Mouse (Mus musculus) frontal cortex, postnatal 14 days (tissue): ENCODE results near the gene Xpot.
A peak's percentile ranks its signal among the peaks of the same experiment; 100 is the strongest.

ENCODE experiments used
- DNase-seq, 2 experiments: peaks; one replicate each; pipeline ENCODE4 v3.0.0; 2022; ENCODE audit warnings: low spot score in 2 of 2

Xpot gene

DNA sequence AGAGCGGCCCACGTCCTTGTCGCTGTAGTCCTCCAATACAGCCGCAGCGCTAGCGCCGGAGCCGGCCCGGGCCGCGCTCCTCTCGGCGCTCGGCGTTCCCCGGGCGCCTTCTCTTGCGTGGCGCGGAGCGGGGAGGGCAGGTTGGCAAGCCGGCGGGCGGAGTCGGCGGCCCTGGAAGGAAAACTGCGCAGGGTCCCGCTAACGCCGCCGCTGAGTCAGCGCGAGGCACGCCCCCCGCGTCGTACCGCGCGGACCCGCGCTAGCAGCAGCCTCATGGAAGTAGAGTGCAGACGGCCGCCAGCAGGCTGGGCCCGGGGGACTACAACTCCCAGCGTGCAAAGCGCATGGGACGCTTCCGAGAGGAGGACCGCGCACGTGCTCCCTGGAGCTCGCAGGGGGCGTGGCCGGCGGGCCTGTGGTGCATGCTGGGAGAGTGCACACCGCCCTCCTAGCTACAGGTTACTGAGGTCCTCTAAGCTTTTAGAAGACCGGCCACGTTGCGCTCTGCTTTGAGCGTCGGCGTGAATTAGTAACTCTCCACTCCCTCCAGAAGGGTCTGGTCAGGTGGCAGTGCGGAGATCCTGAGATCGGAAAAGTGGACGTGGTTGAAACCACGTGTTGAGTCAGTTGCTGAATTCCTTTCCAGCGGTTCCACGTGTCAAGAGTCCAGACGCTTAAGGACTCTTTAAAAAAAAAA is at the start of gene Xpot:
Gene Xpot, minus strand, starts transcription at position 147 of the 697 bp plus-strand sequence.
- DNase-seq = peak; percentile 96 to 97

DNA sequence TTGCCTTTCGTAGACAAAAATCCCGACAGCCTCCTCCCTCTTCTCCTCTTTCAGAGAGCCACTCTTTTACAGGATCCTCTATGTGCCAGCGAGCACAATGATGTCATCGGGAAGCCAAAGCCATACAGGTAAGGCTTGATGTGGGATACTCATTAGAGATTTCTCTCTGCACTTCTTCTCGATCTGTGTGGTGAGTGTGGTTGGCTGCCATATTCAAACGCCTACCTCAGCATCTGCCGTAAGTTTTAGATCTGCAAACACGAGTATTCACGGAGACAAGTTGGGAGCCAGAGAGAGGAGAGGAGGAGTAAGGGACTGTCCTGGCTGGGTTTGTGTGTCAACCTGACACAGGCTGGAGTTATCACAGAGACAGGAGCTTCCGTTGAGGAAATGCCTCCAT is 43.0 kb upstream of the Xpot start:
- no peak for DNase-seq

DNA sequence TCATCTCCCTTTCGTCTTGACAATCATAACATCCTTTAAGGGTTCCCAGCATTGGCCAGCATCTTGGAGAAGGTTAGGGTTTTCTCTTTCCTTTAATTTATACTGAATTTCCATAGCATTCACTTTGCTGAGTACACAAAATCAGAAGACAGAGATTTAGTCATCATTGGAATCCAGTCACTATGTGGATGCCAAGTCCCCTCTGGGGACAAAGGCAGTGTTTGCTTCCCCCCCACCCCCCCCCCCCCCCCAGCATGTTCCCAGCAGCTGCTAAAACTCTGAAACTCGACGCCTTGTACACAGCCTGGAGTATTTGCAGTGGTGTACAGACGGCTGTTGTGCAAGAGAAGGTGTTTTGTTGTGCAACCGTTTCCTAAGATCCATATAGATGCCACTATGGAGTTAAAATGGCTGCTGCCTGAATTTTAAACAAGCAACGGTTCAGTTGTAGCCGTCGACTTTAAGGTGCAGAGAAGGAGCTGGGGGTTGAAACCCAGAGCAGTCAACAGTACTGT is 39.6 kb upstream of the Xpot start:
- no peak for DNase-seq

DNA sequence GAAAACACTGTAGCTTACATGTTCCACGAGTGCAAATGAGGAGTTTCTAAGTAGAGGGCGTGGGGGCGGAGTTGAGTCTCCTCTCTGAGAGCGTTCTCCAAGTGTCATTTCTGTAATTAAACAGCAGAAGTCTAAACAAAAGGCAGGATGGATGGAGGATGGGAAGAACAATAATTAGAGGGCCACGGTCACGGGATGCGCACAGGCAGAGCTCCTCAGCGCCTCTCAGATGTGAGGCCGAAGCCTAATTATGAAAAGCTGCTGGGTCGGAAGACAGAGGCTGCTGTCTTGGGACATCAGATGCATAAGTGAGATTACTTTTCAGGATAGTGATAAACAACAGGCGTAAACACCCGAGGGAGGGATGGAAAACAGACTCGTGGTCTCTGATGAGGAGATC is 37.5 kb upstream of the Xpot start:
- DNase-seq = no peak

DNA sequence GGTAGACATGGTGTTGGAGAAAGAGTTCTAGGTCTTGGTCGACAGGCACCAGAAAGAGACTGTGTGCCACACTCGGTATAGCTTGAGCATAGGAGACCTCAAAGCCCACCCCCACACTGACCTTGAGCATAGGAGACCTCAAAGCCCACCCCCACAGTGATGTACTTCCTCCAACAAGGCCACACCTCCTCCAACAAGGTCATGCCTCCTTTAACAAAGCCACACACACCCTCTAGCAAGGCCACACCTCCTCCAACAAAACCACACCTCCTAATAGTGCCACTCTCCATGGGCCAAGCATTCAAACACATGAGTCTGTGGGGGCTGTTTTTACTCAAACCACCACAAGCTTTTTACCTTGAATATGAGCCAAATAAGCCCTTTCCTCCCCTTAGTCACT is 36.6 kb upstream of the Xpot start:
- DNase-seq = no peak

DNA sequence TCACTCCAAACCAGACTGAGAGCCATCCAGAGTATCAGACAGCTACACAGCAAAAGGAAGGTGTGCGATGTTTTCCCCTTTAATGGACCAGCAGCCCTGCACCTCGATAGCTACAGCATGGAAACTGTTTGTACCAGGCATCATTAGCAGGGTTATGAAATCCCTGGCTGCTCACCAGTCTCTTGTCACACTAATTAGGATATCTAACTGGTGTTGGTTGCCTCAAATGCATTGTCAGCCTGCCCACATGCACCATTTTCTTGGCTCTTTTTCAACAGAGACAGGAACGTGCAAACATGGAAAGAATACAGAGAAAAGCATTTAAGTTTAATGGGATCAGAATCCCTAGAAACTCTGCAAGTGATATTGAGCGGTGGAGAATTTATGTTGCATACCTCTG is 29.8 kb upstream of the Xpot start:
- DNase-seq = no peak

DNA sequence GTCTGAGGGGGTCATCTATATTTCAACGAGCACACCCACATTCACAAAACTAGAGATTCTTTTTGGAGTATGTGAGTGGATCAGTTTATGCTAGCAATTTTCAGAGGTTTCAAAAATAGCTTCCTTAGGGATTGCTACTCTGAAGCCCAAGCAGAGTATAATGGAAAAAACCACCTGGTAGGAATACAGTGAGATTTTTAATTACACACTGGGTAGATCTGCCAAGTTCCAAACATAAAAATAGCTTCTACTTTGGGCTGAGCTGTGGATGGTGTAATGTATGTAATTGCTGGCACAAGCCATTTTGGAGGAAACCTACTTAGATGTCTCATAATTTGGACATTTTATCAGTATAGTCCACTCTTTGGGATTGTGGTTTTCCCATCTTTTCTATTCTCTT is 26.9 kb upstream of the Xpot start:
- DNase-seq = no peak

DNA sequence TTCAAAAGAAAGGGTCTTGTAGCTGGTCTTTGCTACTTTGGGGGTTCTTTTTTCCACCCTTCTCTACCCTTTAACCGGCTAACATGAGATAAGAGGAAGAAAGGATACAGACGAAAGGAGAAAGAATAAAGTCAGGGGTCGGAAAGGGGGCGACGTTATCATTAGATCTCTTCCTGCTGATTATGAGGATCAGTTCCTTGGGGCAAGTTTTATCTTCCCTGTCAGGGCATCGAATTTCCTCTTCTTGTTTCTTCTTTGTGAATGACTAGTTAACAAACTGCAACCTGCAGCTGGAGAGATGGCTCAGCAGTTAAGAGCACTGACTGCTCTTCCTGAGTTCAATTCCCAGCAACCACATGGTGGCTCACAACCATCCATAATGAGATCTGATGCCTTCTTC is 20.2 kb upstream of the Xpot start:
- DNase-seq = no peak

DNA sequence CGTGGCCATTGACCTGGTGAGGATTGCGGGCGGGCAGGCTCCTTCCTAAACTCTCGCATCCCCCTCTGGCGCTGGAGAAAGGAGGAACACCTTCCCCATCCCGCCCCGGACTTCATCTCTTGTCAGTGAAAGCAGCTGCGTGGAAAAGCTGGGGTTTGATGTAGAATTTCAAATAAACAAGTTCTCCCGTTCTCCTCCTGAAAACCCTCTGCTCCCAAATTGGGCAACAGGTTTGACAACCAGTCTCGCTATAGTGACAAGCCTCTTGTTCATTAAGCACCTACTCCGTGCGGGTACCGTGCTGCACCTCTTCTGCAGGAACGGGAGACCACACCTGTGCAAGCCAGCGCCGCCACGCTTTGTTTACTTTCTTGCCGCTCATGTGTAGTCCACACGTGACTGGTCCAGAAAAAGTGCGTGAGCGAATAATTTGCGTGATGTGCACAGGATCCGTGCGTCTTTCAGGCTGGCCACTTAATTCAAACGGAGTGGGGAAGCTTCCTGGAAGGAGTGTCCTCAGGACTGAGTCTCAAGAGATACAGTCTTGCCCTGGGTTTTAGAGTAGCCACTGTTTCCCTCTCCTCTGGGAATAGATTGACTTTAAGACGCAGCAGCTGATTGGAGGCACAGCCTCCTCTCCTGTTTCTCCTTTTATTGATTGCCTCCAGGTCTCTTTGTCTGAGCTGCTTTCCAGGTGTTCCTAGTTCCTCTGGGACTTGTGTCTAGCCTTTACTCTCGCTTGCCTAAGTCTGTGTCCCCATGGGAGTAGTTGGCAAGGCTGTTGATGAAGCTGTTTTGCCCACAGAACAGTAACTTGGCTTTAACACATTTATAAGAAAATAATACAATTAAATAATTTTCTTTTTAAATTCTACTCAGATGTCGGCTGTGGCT is 16.2 kb upstream of the Xpot start:
- DNase-seq = no peak

DNA sequence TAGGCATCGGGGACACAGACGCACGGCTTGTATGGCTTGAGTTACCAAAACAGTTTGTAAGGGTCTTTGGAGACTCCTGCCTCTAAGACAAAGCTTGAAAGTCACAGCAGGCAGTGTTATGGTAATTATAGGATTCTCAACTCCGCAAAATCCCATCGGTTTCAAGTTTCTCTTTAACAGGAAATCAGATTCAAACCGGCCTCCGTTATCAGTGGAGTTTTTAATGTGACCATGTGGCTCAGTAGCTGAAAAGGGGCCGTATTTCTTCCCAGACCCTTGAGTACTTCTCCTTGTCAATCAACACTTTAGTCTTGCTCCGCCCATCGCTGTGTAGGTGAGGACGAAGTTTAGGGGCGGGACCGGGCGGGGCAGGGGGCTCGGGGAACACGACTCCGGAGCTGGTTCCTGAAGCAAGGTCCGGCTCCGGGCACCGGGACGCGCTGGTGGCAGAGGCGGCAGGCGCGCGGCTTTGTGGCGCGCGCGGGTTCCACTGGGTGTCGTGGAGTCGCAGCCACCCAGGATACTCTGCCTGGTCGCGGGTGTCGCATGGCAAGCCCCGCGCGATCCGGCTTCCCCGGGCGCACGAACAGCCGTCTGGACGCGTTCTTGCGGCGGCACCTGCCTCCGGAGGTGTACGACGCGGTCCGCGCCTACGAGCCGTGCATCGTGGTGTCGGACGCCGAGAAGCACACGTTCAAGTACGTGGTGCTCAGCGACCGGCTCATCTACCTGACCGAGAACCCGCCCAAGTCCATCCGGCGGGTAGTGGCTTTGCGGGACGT is 15.3 kb upstream of the Xpot start, which contains the start of gene D930020B18Rik:
Gene D930020B18Rik, plus strand, starts transcription at position 317 of the 782 bp plus-strand sequence.
- DNase-seq = no peak

DNA sequence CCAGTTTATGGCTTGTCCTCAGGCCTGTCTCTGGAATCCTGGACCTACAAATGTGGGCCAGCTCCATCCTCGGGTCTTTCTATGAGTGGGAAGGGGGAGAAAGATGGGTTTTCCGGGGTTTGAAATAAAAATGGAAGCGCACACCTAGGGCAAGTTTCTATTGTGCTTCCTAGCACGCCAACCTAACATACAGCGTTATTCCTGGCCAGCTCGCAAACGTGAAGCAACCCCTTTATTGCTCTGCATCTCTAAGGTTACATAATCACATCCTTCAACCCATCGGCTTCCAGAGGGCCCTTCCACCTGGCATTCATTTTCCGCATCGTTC is 14.8 kb upstream of the Xpot start:
- DNase-seq = no peak

DNA sequence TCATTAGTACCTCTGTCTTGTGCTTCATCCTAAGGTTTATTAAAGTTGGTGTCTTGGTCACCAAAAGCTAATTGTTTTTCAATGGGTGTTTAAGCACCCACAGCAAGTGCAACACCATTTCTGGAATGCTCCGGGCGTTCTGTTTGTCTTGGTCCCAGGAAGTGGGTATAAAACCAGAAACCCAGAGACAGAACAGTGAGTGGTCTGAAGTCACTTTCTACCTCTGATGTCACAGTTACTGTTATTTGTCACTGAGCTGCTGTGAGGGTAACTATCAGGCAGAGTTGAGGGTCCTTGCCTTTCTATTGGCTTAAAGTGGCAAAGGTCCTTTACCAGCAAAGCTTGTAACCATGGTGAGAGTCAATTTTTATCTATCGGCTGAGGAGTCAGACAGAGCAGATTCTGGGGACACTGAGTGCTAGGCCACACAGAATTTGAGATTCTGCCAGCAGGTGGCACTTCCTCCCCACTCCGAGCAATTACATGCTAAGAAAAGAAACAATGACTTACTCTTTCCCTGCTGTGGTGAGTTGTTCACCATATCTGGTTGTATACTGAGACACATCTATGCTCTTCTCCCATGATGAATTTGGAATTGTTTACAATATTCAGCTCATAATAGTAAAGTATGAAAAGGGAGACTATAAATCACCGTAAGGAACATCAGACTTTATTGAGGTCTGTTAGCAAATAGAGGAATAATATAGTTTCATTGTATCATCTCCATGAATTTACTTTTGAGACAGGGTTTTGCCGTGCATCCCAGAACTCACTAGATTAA is 14.2 kb upstream of the Xpot start:
- DNase-seq = no peak

DNA sequence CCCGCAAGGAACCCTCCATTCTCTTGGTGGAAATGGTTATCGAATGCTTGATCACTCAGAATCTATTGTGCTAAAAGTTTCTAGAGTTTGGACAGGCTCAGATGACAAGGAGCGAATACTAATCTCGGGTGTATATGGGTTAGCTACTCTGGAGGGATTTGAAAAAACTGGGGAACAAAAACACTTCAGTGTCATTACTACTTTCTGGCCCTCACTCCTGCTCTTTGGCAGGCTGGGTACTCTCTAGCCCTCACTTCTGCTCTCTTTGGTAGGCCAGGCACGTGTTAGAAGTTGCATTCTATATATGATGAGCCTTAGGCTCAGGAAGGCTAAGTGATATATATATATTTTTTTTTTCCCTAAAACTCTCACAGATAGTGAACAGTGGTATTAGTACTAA is 13.4 kb upstream of the Xpot start:
- no peak for DNase-seq

DNA sequence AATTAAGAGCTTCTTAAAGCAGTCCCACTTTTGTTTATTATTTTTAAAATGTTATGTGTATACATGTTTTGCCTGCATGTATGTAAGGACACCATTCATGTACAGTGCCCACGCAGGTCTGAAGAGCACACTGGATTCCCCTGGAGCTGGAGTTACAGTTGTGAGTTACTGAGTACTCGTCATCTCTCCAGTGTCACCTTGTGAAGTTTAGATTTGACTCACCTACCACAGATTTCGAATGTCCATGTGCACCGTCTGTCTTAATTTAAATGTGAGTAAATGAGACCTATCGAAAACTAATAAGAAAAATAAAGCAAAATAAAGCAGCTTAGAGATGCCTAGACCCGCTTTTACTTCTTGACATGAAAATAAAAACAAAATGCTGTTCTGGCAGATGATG is 10.1 kb upstream of the Xpot start:
- DNase-seq = no peak

DNA sequence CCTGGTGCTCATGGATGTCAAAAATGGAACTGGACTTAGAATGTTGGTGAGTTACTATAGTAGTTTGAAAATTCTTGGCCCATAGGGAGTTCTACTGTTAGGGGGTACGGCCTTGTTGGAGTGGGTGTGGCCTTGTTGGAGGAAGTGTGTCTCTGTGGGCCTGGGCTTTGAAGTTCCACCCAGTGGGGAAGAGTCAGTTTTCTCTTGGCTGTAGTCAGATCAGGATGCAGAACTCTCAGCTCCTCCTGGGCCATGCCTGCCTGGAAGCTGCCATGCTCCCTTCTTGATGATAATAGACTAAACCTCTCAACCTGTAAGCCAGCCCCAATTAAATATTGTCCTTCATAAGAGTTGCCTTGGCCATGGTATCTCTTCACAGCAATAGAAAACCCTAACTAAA is 8.0 kb upstream of the Xpot start:
- DNase-seq = no peak

DNA sequence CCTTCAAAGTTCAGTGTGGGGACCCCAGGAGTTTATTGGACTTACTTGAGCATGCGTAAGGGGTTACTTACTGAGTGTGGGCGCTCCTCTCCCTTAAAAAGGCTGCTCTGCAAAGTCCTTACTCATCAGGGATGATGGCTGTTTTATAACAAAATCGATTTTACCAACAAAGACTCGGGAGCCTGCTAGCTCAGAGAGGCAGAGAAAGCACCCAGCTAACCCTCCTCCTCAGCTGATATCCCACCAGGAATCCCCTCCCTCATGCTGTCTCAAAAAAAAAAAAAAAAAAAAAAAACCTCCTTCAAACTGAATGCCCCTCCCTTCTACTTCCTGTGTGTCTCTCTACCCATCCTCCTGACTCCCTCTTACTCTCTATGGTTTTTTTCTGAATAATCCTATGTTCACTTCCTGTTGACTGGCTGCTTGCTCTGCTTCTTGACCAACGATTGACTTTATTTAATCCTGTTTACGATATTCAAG is 2.5 kb upstream of the Xpot start:
- no peak for DNase-seq

DNA sequence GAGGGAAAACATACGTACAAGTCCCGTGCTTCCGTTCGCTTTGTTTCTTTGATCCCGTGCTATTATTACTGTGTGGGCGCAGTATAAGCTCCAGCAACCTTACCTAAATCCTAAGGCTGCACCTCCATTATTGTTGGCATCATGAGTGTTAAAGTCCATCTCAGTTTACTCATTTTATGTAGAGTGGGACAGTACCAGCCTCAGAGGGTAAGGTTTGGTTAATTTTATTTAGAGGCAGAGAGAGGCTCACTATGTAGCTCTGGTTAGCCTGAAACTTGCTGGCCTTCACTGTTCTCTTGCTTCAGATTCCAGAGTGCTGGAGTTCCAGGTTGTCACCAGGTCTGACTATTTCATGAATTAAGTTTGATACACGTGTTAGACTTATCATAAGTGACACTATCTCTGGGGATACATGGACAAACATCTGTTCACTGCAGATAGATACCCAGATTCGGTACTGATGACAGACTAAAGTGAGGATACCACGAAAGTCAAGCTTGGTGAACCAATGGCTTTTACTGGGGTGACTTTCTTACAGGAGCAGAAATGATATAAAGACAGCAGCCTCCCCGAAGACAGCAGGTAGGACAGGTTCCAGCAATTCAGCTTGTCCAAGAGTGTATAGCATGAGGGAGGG is 1.2 kb upstream of the Xpot start:
- no peak for DNase-seq

DNA sequence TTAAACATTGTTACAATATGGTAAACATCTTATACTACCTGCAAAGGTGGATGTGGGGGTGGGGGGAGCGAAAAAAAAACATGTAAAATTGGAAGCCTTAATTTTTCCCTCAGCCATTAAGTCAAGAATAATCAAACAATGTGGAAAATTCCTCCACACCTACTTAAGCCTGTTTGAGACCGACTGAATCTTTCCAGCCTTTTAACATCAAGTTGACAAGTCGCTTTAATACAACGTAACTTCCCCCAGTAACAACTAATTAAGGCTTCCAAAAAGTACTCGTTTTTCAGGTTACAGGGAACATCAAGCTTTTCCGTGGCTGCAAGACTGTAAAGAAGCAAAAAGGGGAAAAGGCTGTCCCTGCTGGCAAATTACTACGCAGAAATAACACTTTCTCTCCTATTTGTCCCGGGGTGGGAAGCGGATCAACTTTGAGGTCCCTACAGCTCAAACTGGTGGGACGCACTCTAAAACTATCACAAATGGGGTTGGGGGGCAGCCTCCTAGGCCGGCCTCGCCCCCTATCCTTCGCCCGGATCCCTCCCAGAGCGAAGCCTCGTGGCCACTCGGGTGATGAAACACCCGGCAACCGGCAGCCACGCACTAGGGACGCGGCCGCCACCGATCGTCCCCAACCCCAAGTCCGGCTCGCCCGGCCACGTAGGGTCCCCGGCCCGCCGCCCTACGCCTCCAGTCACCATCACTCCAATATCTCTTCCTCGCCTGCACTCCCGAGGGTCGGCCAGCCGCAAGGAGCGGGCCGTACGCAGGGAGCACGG is 536 bp downstream of the Xpot start:
- DNase-seq = peak in 1 of 2 experiments; percentile 17

DNA sequence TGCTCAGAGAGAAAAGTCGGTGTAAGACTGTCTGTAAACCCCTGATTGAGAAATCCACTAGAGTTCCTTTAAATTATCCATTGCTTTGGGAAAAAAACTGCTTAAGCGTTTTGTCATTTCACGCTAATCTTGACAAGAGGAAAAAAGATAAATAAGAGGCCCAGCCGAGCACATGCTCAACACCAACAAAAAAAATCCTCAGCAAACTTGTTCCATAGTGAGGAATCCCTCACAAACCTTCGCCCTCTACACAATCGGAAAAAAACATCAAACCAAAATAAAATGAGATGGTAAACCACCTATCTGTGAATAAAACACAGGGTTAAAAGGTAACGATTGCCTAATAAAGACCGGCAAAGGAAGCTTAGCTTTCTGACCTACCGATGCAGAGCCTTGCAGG is 1.1 kb downstream of the Xpot start:
- DNase-seq = no peak

DNA sequence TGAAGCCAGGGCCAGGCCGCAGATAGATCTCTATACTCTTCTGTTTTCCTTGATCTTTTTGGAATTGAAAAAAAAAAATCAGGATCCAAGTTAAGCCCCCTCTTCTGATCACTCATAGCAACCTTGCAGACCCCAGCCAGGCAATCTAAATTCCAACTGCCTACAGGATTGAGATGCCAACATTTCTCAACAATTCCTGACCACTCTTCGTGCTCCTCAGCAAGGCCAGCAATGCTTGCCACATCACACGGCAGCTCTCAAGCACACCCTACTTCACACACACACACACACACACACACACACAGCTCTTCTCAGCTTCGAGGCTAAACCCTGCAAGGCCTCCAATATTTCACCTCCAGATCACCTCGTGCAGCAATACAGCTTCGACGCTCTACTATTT is 2.5 kb downstream of the Xpot start:
- DNase-seq = no peak
